Mouse (Mus musculus): ENCODE data around the gene Rapgef2. TPM values are rescaled to one million over a fixed set of nuclear protein-coding genes. Genes with fewer than 3 reads are reported as not detected.

Rapgef2 gene
- polyA plus RNA-seq, 1 experiment from 2014 or later, result 5.3 TPM

GRCm38 (mm10) chr3:79223281-79223680 is 63.0 kb downstream of the Rapgef2 start:
- Histone ChIP-seq H3K9me3 (replicated peaks) (no peaks in the 10 kb centered on the region), H3K4me1 (peaks cover 24% of the 10 kb centered on the region; the same call in 1 of the 2 replicates), H3K36me3 (no peaks in the 10 kb centered on the region), H3K27ac (no peak overlapping the region), H3K4me3 (no peak overlapping the region), H3K27me3 (ENCODE audit: low read depth, poor library complexity, severe bottlenecking) (no peaks in the 10 kb centered on the region)
- 78% methylated on average over 8 of the region's 8 CpGs for WGBS
- DNase-seq (ENCODE audit: low spot score), result no peak

GRCm38 (mm10) chr3:79222192-79222960 is 63.9 kb downstream of the Rapgef2 start:
- no peaks in the 10 kb centered on the region for H3K36me3 ChIP-seq
- WGBS, result 62% methylated on average over 13 of the region's 13 CpGs
- no peaks in the 10 kb centered on the region for H3K9me3 ChIP-seq (replicated peaks)
- no peak overlapping the region for H3K4me3 ChIP-seq
- no peak overlapping the region for H3K27ac ChIP-seq
- no peak for DNase-seq (ENCODE audit: low spot score)
- no peaks in the 10 kb centered on the region for H3K27me3 ChIP-seq (ENCODE audit: low read depth, poor library complexity, severe bottlenecking)
- H3K4me1 ChIP-seq, result peaks cover 24% of the 10 kb centered on the region; the same call in 1 of the 2 replicates

- WGBS, result 45% methylated on average over 9 of the region's 9 CpGs
- DNase-seq (ENCODE audit: low spot score), result peak; percentile 67
- H3K4me3 ChIP-seq, result no peak overlapping the region
- no peaks in the 10 kb centered on the region for H3K9me3 ChIP-seq (replicated peaks)
- peaks cover 24% of the 10 kb centered on the region; the same call in 1 of the 2 replicates for H3K4me1 ChIP-seq
- H3K36me3 ChIP-seq, result no peaks in the 10 kb centered on the region
- H3K27ac ChIP-seq, result no peak overlapping the region
- no peaks in the 10 kb centered on the region for H3K27me3 ChIP-seq (ENCODE audit: low read depth, poor library complexity, severe bottlenecking)
Observed at GRCm38 (mm10) chr3:79221296-79222191, 64.8 kb downstream of the Rapgef2 start.

GRCm38 (mm10) chr3:79219144-79219930 is 67.0 kb downstream of the Rapgef2 start:
- DNase-seq (ENCODE audit: low spot score), result no peak
- WGBS, result 80% methylated on average over 10 of the region's 10 CpGs
- no peaks in the 10 kb centered on the region for H3K9me3 ChIP-seq (replicated peaks)
- no peaks in the 10 kb centered on the region for H3K36me3 ChIP-seq
- H3K27ac ChIP-seq, result no peak overlapping the region
- H3K27me3 ChIP-seq (ENCODE audit: low read depth, poor library complexity, severe bottlenecking), result no peaks in the 10 kb centered on the region
- H3K4me3 ChIP-seq, result no peak overlapping the region
- H3K4me1 ChIP-seq, result peaks cover 18% of the 10 kb centered on the region; the same call in 1 of the 2 replicates

- Histone ChIP-seq H3K4me1 (peaks cover 16% of the 10 kb centered on the region; the same call in 1 of the 2 replicates), H3K36me3 (no peaks in the 10 kb centered on the region), H3K27me3 (ENCODE audit: low read depth, poor library complexity, severe bottlenecking) (no peaks in the 10 kb centered on the region), H3K27ac (no peak overlapping the region), H3K4me3 (no peak overlapping the region), H3K9me3 (replicated peaks) (no peaks in the 10 kb centered on the region)
- DNase-seq (ENCODE audit: low spot score), result no peak
- WGBS, result 65% methylated on average over 4 of the region's 4 CpGs
Observed at GRCm38 (mm10) chr3:79218566-79219051, 67.7 kb downstream of the Rapgef2 start.

GRCm38 (mm10) chr3:79210243-79210642 is 76.1 kb downstream of the Rapgef2 start:
- no peak for DNase-seq (ENCODE audit: low spot score)
- H3K36me3 ChIP-seq, result peaks cover 9% of the 10 kb centered on the region
- no peak overlapping the region for H3K4me3 ChIP-seq
- 80% methylated on average over 5 of the region's 5 CpGs for WGBS
- H3K27me3 ChIP-seq (ENCODE audit: low read depth, poor library complexity, severe bottlenecking), result no peaks in the 10 kb centered on the region
- no peaks in the 10 kb centered on the region for H3K9me3 ChIP-seq (replicated peaks)
- H3K4me1 ChIP-seq, result peaks cover 9% of the 10 kb centered on the region; the same call in 1 of the 2 replicates
- H3K27ac ChIP-seq, result no peak overlapping the region

- Histone ChIP-seq H3K9me3 (replicated peaks) (no peaks in the 10 kb centered on the region), H3K27me3 (ENCODE audit: low read depth, poor library complexity, severe bottlenecking) (no peaks in the 10 kb centered on the region), H3K4me1 (peaks cover 24% of the 10 kb centered on the region), H3K36me3 (peaks cover 9% of the 10 kb centered on the region), H3K27ac (no peak overlapping the region), H3K4me3 (no peak overlapping the region)
- DNase-seq (ENCODE audit: low spot score), result no peak
- 95% methylated on average over 2 of the region's 2 CpGs for WGBS
Observed at GRCm38 (mm10) chr3:79207216-79207615, 79.1 kb downstream of the Rapgef2 start.

GRCm38 (mm10) chr3:79206524-79206923 is 79.8 kb downstream of the Rapgef2 start:
- H3K27ac ChIP-seq, result no peak overlapping the region

GRCm38 (mm10) chr3:79205981-79206380 is 80.3 kb downstream of the Rapgef2 start:
- Histone ChIP-seq H3K4me3 (no peak overlapping the region), H3K27ac (peak overlapping the region; percentile 42; the same call in 1 of the 2 replicates), H3K36me3 (peaks cover 9% of the 10 kb centered on the region), H3K9me3 (replicated peaks) (no peaks in the 10 kb centered on the region), H3K27me3 (ENCODE audit: low read depth, poor library complexity, severe bottlenecking) (no peaks in the 10 kb centered on the region), H3K4me1 (peaks cover 24% of the 10 kb centered on the region)
- 82% methylated on average over 4 of the region's 4 CpGs for WGBS
- DNase-seq (ENCODE audit: low spot score), result no peak

More at GRCm38 (mm10) chr3:79206524-79206923, 79.8 kb downstream of the Rapgef2 start:
- Histone ChIP-seq H3K4me3 (no peak overlapping the region), H3K27me3 (ENCODE audit: low read depth, poor library complexity, severe bottlenecking) (no peaks in the 10 kb centered on the region), H3K36me3 (peaks cover 9% of the 10 kb centered on the region), H3K4me1 (peaks cover 24% of the 10 kb centered on the region), H3K9me3 (replicated peaks) (no peaks in the 10 kb centered on the region)
- no peak for DNase-seq (ENCODE audit: low spot score)
- 93% methylated on average over 7 of the region's 7 CpGs for WGBS

GRCm38 (mm10) chr3:79205112-79205511 is 81.2 kb downstream of the Rapgef2 start:
- peaks cover 9% of the 10 kb centered on the region for H3K36me3 ChIP-seq
- H3K9me3 ChIP-seq (replicated peaks), result no peaks in the 10 kb centered on the region
- H3K27ac ChIP-seq, result peak overlapping the region; percentile 42; the same call in 1 of the 2 replicates
- no peaks in the 10 kb centered on the region for H3K27me3 ChIP-seq (ENCODE audit: low read depth, poor library complexity, severe bottlenecking)
- DNase-seq (ENCODE audit: low spot score), result no peak
- H3K4me3 ChIP-seq, result no peak overlapping the region
- H3K4me1 ChIP-seq, result peaks cover 24% of the 10 kb centered on the region
- 45% methylated on average over 3 of the region's 3 CpGs for WGBS

- Histone ChIP-seq H3K9me3 (replicated peaks) (no peaks in the 10 kb centered on the region), H3K4me3 (no peak overlapping the region), H3K27ac (no peak overlapping the region), H3K36me3 (peaks cover 9% of the 10 kb centered on the region), H3K27me3 (ENCODE audit: low read depth, poor library complexity, severe bottlenecking) (no peaks in the 10 kb centered on the region), H3K4me1 (peaks cover 24% of the 10 kb centered on the region)
- no peak for DNase-seq (ENCODE audit: low spot score)
- WGBS, result 92% methylated on average over 9 of the region's 9 CpGs
Observed at GRCm38 (mm10) chr3:79204261-79204660, 82.1 kb downstream of the Rapgef2 start.

GRCm38 (mm10) chr3:79203821-79204220 is 82.5 kb downstream of the Rapgef2 start:
- WGBS, result 89% methylated on average over 5 of the region's 5 CpGs
- no peak for DNase-seq (ENCODE audit: low spot score)
- peaks cover 8% of the 10 kb centered on the region for H3K36me3 ChIP-seq
- H3K9me3 ChIP-seq (replicated peaks), result no peaks in the 10 kb centered on the region
- no peak overlapping the region for H3K4me3 ChIP-seq
- H3K4me1 ChIP-seq, result peaks cover 24% of the 10 kb centered on the region
- no peak overlapping the region for H3K27ac ChIP-seq
- H3K27me3 ChIP-seq (ENCODE audit: low read depth, poor library complexity, severe bottlenecking), result no peaks in the 10 kb centered on the region
